Mouse (Mus musculus) testis, adult 2 months (tissue): ENCODE measurements at regions not wholly inside any gene's neighbourhood (a gene's known extent, or its start where the extent isn't known, plus 50 kb on each side); places are given as distances from the start of the nearest gene placed in this dataset.

Experiments used
- CTCF ChIP-seq: fragments of 200-500 bp; IDR thresholded peaks from 2 replicates; pipeline ENCODE4 v1.5.1; 2012; ENCODE audit warnings: low read depth, mild to moderate bottlenecking, inconsistent platforms, low read length, moderate library complexity; ENCODE audit not compliant: control insufficient read depth, insufficient read depth, insufficient replicate concordance
- POLR2A ChIP-seq: fragments of 200-500 bp; IDR thresholded peaks from 2 replicates; pipeline ENCODE4 v1.6.1; 2012; ENCODE audit warnings: low read depth, mild to moderate bottlenecking, inconsistent platforms, low read length, moderate library complexity; ENCODE audit not compliant: control insufficient read depth

DNA sequence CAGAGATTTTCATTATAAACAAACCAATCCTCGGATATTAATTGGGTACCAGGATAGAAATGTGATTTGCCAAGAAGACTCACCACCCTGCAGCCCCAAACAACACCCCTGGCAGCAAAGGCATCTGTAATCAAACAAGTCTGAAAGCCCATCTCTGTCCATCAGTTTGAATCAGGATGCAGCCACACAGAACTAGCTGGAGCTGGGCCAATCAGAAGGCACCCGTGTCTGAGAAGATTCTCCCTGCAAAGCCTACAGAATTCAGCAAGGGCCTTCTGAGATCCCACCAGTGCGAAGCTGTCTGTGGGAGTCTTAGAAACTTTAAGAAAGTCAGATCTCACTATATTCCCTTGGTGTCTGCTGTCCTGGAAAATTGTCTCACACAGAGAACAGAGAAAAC lies 404.5 kb downstream of the Sox11 start:
- TF ChIP-seq CTCF (no peak), POLR2A (no peak)
